Mouse (Mus musculus) liver, embryonic 13.5 days (tissue): ENCODE measurements around the gene Tspo. TPM values are rescaled to one million over a fixed set of nuclear protein-coding genes. Genes with fewer than 3 reads are reported as not detected.

Experiments
- ATAC-seq: fragments of 200-750 bp; cut with Nextera tagmentation; 2 replicates; pipeline ENCODE4 v1.8.0; 2017; ENCODE audit warnings: low read depth, mild to moderate bottlenecking, moderate number of reproducible peaks, moderate library complexity
- DNase-seq: peaks from one replicate; pipeline ENCODE4 v3.0.0; 2022
- H3K27ac ChIP-seq: fragments of 300-500 bp; sonication (generic); 2 replicates; pipeline ENCODE4 v1.5.1; 2015; ENCODE audit warnings: moderate library complexity, mild to moderate bottlenecking, inconsistent platforms
- H3K27me3 ChIP-seq: fragments of 300-500 bp; sonication (generic); 2 replicates; pipeline ENCODE4 v1.6.1; 2015; ENCODE audit warnings: mild to moderate bottlenecking, inconsistent platforms
- H3K36me3 ChIP-seq: fragments of 300-500 bp; sonication (generic); 2 replicates; pipeline ENCODE4 v1.6.1; 2015; ENCODE audit warnings: mild to moderate bottlenecking, inconsistent platforms
- H3K4me1 ChIP-seq: fragments of 300-500 bp; sonication (generic); replicated peaks from 2 replicates; pipeline ENCODE4 v1.6.1; 2015; ENCODE audit warnings: inconsistent platforms
- H3K4me2 ChIP-seq: fragments of 300-500 bp; sonication (generic); 2 replicates; pipeline ENCODE4 v1.6.1; 2015; ENCODE audit warnings: inconsistent platforms, mild to moderate bottlenecking, moderate library complexity
- H3K4me3 ChIP-seq: fragments of 300-500 bp; sonication (generic); replicated peaks from 2 replicates; pipeline ENCODE4 v1.5.1; 2015; ENCODE audit warnings: mild to moderate bottlenecking, inconsistent platforms
- H3K9ac ChIP-seq: fragments of 300-500 bp; sonication (generic); 2 replicates; pipeline ENCODE4 v1.6.1; 2015; ENCODE audit warnings: mild to moderate bottlenecking, inconsistent platforms
- H3K9me3 ChIP-seq: fragments of 300-500 bp; sonication (generic); replicated peaks from 2 replicates; pipeline ENCODE4 v1.6.1; 2016; ENCODE audit warnings: inconsistent platforms
- WGBS: fragments of 180-500 bp; shearing (Covaris S2); methylation state at CpG from one replicate; pipeline ENCODE4 v1.1.7; 2015; ENCODE audit not compliant: insufficient replicate concordance; 5-methylcytosine and 5-hydroxymethylcytosine counted together
- polyA plus RNA-seq: library from polyadenylated mRNA; unstranded; fragments of >200 nt; fragmentation: Nextera tagmentation; extraction: Ambion mirVana; gene quantifications from 2 replicates; pipeline ENCODE4 v1.2.1, GENCODE M21; 2015

The Tspo gene
- polyA plus RNA-seq, 1 experiment from 2014 or later = 227 TPM

- no peak overlapping the region for H3K4me2 ChIP-seq
- no peaks in the 10 kb centered on the region for H3K9me3 ChIP-seq
- 51% methylated on average over 4 of the region's 4 CpGs for WGBS
- peaks cover 79% of the 10 kb centered on the region for H3K27me3 ChIP-seq
- H3K4me1 ChIP-seq = peaks cover 33% of the 10 kb centered on the region
- no peaks in the 10 kb centered on the region for H3K36me3 ChIP-seq
- H3K4me3 ChIP-seq = no peak overlapping the region
- no peak overlapping the region for H3K27ac ChIP-seq
- no peak overlapping the region for H3K9ac ChIP-seq
- DNase-seq = no peak
- ATAC-seq = no peak
These were observed 34.5 kb upstream of the Tspo start for GRCm38 (mm10) chr15:83528892-83529291.

GRCm38 (mm10) chr15:83529765-83530164 is 33.6 kb upstream of the Tspo start:
- Histone ChIP-seq H3K9ac (no peak overlapping the region), H3K4me3 (no peak overlapping the region), H3K27me3 (peaks cover 70% of the 10 kb centered on the region), H3K9me3 (no peaks in the 10 kb centered on the region), H3K36me3 (no peaks in the 10 kb centered on the region), H3K27ac (no peak overlapping the region), H3K4me2 (no peak overlapping the region), H3K4me1 (peaks cover 29% of the 10 kb centered on the region)
- no peak for ATAC-seq
- no peak for DNase-seq
- 57% methylated on average over 5 of the region's 5 CpGs for WGBS

- Histone ChIP-seq H3K27me3 (peaks cover 65% of the 10 kb centered on the region), H3K27ac (no peak overlapping the region)
- ATAC-seq = no peak
These were observed 33.2 kb upstream of the Tspo start for GRCm38 (mm10) chr15:83530233-83530632.

GRCm38 (mm10) chr15:83530688-83531087 is 32.7 kb upstream of the Tspo start:
- no peak overlapping the region for H3K27ac ChIP-seq

More at GRCm38 (mm10) chr15:83530233-83530632, 33.2 kb upstream of the Tspo start:
- Histone ChIP-seq H3K4me3 (no peak overlapping the region), H3K36me3 (no peaks in the 10 kb centered on the region), H3K4me1 (peaks cover 29% of the 10 kb centered on the region), H3K4me2 (no peak overlapping the region), H3K9ac (no peak overlapping the region), H3K9me3 (no peaks in the 10 kb centered on the region)
- 42% methylated on average over 9 of the region's 9 CpGs for WGBS
- no peak for DNase-seq

GRCm38 (mm10) chr15:83531961-83532469 is 31.4 kb upstream of the Tspo start:
- H3K4me1 ChIP-seq = peaks cover 14% of the 10 kb centered on the region
- H3K4me3 ChIP-seq = no peak overlapping the region
- no peak overlapping the region for H3K9ac ChIP-seq
- no peak overlapping the region for H3K27ac ChIP-seq
- H3K27me3 ChIP-seq = peaks cover 47% of the 10 kb centered on the region
- H3K4me2 ChIP-seq = no peak overlapping the region
- no peaks in the 10 kb centered on the region for H3K36me3 ChIP-seq
- no peaks in the 10 kb centered on the region for H3K9me3 ChIP-seq
- no peak for DNase-seq
- ATAC-seq = no peak
- WGBS = 69% methylated on average over 5 of the region's 5 CpGs

More at GRCm38 (mm10) chr15:83530688-83531087, 32.7 kb upstream of the Tspo start:
- H3K4me3 ChIP-seq = no peak overlapping the region
- H3K4me2 ChIP-seq = no peak overlapping the region
- WGBS = 52% methylated on average over 6 of the region's 6 CpGs
- peaks cover 61% of the 10 kb centered on the region for H3K27me3 ChIP-seq
- DNase-seq (no peak), ATAC-seq (no peak)
- H3K4me1 ChIP-seq = peaks cover 27% of the 10 kb centered on the region
- no peak overlapping the region for H3K9ac ChIP-seq
- H3K36me3 ChIP-seq = no peaks in the 10 kb centered on the region
- H3K9me3 ChIP-seq = no peaks in the 10 kb centered on the region

- peaks cover 41% of the 10 kb centered on the region for H3K27me3 ChIP-seq
- no peaks in the 10 kb centered on the region for H3K9me3 ChIP-seq
- H3K4me2 ChIP-seq = no peak overlapping the region
- H3K9ac ChIP-seq = no peak overlapping the region
- DNase-seq (no peak), ATAC-seq (no peak)
- 51% methylated on average over 7 of the region's 7 CpGs for WGBS
- peaks cover 9% of the 10 kb centered on the region for H3K4me1 ChIP-seq
- no peak overlapping the region for H3K4me3 ChIP-seq
- no peaks in the 10 kb centered on the region for H3K36me3 ChIP-seq
- no peak overlapping the region for H3K27ac ChIP-seq
These were observed 30.8 kb upstream of the Tspo start for GRCm38 (mm10) chr15:83532606-83533005.

GRCm38 (mm10) chr15:83534960-83535889 is 28.2 kb upstream of the Tspo start:
- WGBS = 62% methylated on average over 17 of the region's 17 CpGs
- no peaks in the 10 kb centered on the region for H3K9me3 ChIP-seq
- H3K27ac ChIP-seq = no peak overlapping the region
- H3K9ac ChIP-seq = no peak overlapping the region
- no peaks in the 10 kb centered on the region for H3K36me3 ChIP-seq
- no peak overlapping the region for H3K4me3 ChIP-seq
- DNase-seq (no peak), ATAC-seq (no peak)
- no peak overlapping the region for H3K4me2 ChIP-seq
- peaks cover 15% of the 10 kb centered on the region for H3K27me3 ChIP-seq
- peaks cover 12% of the 10 kb centered on the region; the same call in 1 of the 2 replicates for H3K4me1 ChIP-seq

GRCm38 (mm10) chr15:83535890-83536231 is 27.5 kb upstream of the Tspo start:
- Histone ChIP-seq H3K4me1 (peaks cover 12% of the 10 kb centered on the region; the same call in 1 of the 2 replicates), H3K27me3 (peaks cover 9% of the 10 kb centered on the region), H3K9ac (no peak overlapping the region), H3K4me3 (no peak overlapping the region), H3K9me3 (no peaks in the 10 kb centered on the region), H3K27ac (no peak overlapping the region), H3K4me2 (no peak overlapping the region), H3K36me3 (no peaks in the 10 kb centered on the region)
- DNase-seq = no peak
- ATAC-seq = no peak
- 69% methylated on average over 6 of the region's 6 CpGs for WGBS

GRCm38 (mm10) chr15:83538855-83539254 is 24.5 kb upstream of the Tspo start:
- Histone ChIP-seq H3K4me2 (no peak overlapping the region), H3K4me1 (peaks cover 12% of the 10 kb centered on the region; the same call in 1 of the 2 replicates), H3K27ac (no peak overlapping the region), H3K27me3 (no peaks in the 10 kb centered on the region), H3K36me3 (no peaks in the 10 kb centered on the region), H3K4me3 (no peak overlapping the region), H3K9ac (no peak overlapping the region), H3K9me3 (no peaks in the 10 kb centered on the region)
- ATAC-seq (no peak), DNase-seq (no peak)
- 72% methylated on average over 2 of the region's 2 CpGs for WGBS

- no peaks in the 10 kb centered on the region for H3K27me3 ChIP-seq
- no peak overlapping the region for H3K4me2 ChIP-seq
- peaks cover 12% of the 10 kb centered on the region; the same call in 1 of the 2 replicates for H3K4me1 ChIP-seq
- no peak overlapping the region for H3K9ac ChIP-seq
- H3K4me3 ChIP-seq = no peak overlapping the region
- no peaks in the 10 kb centered on the region for H3K9me3 ChIP-seq
- 38% methylated on average over 4 of the region's 4 CpGs for WGBS
- ATAC-seq = no peak
- H3K27ac ChIP-seq = no peak overlapping the region
- no peaks in the 10 kb centered on the region for H3K36me3 ChIP-seq
- DNase-seq = no peak
These were observed 23.5 kb upstream of the Tspo start for GRCm38 (mm10) chr15:83539905-83540304.

- H3K4me1 ChIP-seq = peaks cover 12% of the 10 kb centered on the region; the same call in 1 of the 2 replicates
- no peak overlapping the region for H3K9ac ChIP-seq
- H3K9me3 ChIP-seq = no peaks in the 10 kb centered on the region
- peaks cover 12% of the 10 kb centered on the region for H3K36me3 ChIP-seq
- H3K4me3 ChIP-seq = no peak overlapping the region
- no peaks in the 10 kb centered on the region for H3K27me3 ChIP-seq
- ATAC-seq = no peak
- 60% methylated on average over 9 of the region's 9 CpGs for WGBS
- no peak for DNase-seq
- H3K27ac ChIP-seq = no peak overlapping the region
- H3K4me2 ChIP-seq = no peak overlapping the region
These were observed 21.6 kb upstream of the Tspo start for GRCm38 (mm10) chr15:83541647-83542287.
